Mouse (Mus musculus): ENCODE measurements around the gene Ust. TPM values are rescaled to one million over a fixed set of nuclear protein-coding genes. Genes with fewer than 3 reads are reported as not detected.

The Ust gene
- polyA plus RNA-seq, 1 experiment from 2014 or later: 3.4 TPM

- Histone ChIP-seq H3K27ac (ENCODE audit: low read length) (no peak overlapping the region), H3K4me1 (ENCODE audit: control insufficient read depth, insufficient read depth, low read length) (no peaks in the 10 kb centered on the region), H3K36me3 (ENCODE audit: control insufficient read depth, insufficient read depth, low read length) (no peaks in the 10 kb centered on the region), H3K4me2 (ENCODE audit: low read depth, low read length) (0 out of 2 replicates have a peak overlapping the region, but pooled peaks have one; percentile 8), H3K27me3 (ENCODE audit: control insufficient read depth, insufficient read depth, low read length) (no peaks in the 10 kb centered on the region), H3K4me3 (replicated peaks; ENCODE audit: low read length) (no peak overlapping the region), H3K9me3 (replicated peaks; ENCODE audit: control insufficient read depth, low read length) (0 out of 2 replicates have a peak, but pooled peaks cover 4% of the 10 kb centered on the region), H3K9ac (ENCODE audit: low read length) (no peak overlapping the region)
- no peak for ATAC-seq (ENCODE audit: insufficient read depth, low FRiP score)
- 47% methylated on average over 8 of the region's 8 CpGs for WGBS
Measured at GRCm38 (mm10) chr10:8511760-8512159, 6.9 kb downstream of the Ust start.

GRCm38 (mm10) chr10:8506247-8506573 lies 12.4 kb downstream of the Ust start:
- H3K27ac ChIP-seq (ENCODE audit: low read length): no peak overlapping the region
- no peak for ATAC-seq (ENCODE audit: insufficient read depth, low FRiP score)
- H3K27me3 ChIP-seq (ENCODE audit: control insufficient read depth, insufficient read depth, low read length): no peaks in the 10 kb centered on the region
- H3K9me3 ChIP-seq (replicated peaks; ENCODE audit: control insufficient read depth, low read length): no peaks in the 10 kb centered on the region
- H3K4me1 ChIP-seq (ENCODE audit: control insufficient read depth, insufficient read depth, low read length): peaks cover 3% of the 10 kb centered on the region; the same call in 1 of the 2 replicates
- H3K36me3 ChIP-seq (ENCODE audit: control insufficient read depth, insufficient read depth, low read length): 0 out of 2 replicates have a peak, but pooled peaks cover 1% of the 10 kb centered on the region
- no peak overlapping the region for H3K9ac ChIP-seq (ENCODE audit: low read length)
- peak overlapping the region; percentile 6; the same call in 1 of the 2 replicates for H3K4me2 ChIP-seq (ENCODE audit: low read depth, low read length)
- WGBS: 51% methylated on average over 3 of the region's 3 CpGs
- no peak overlapping the region for H3K4me3 ChIP-seq (replicated peaks; ENCODE audit: low read length)

- peaks cover 3% of the 10 kb centered on the region; the same call in 1 of the 2 replicates for H3K4me1 ChIP-seq (ENCODE audit: control insufficient read depth, insufficient read depth, low read length)
- H3K4me2 ChIP-seq (ENCODE audit: low read depth, low read length): peak overlapping the region; percentile 6; the same call in 1 of the 2 replicates
- H3K27me3 ChIP-seq (ENCODE audit: control insufficient read depth, insufficient read depth, low read length): no peaks in the 10 kb centered on the region
- no peak overlapping the region for H3K4me3 ChIP-seq (replicated peaks; ENCODE audit: low read length)
- H3K9ac ChIP-seq (ENCODE audit: low read length): no peak overlapping the region
- 0 out of 2 replicates have a peak, but pooled peaks cover 3% of the 10 kb centered on the region for H3K36me3 ChIP-seq (ENCODE audit: control insufficient read depth, insufficient read depth, low read length)
- 36% methylated on average over 13 of the region's 13 CpGs for WGBS
- no peak for ATAC-seq (ENCODE audit: insufficient read depth, low FRiP score)
- no peak overlapping the region for H3K27ac ChIP-seq (ENCODE audit: low read length)
- no peaks in the 10 kb centered on the region for H3K9me3 ChIP-seq (replicated peaks; ENCODE audit: control insufficient read depth, low read length)
Measured at GRCm38 (mm10) chr10:8505346-8506246, 13.0 kb downstream of the Ust start.

GRCm38 (mm10) chr10:8504832-8505231 lies 13.8 kb downstream of the Ust start:
- no peaks in the 10 kb centered on the region for H3K9me3 ChIP-seq (replicated peaks; ENCODE audit: control insufficient read depth, low read length)
- no peak overlapping the region for H3K4me2 ChIP-seq (ENCODE audit: low read depth, low read length)
- ATAC-seq (ENCODE audit: insufficient read depth, low FRiP score): no peak
- H3K27ac ChIP-seq (ENCODE audit: low read length): no peak overlapping the region
- no peak overlapping the region for H3K4me3 ChIP-seq (replicated peaks; ENCODE audit: low read length)
- H3K4me1 ChIP-seq (ENCODE audit: control insufficient read depth, insufficient read depth, low read length): peaks cover 3% of the 10 kb centered on the region; the same call in 1 of the 2 replicates
- H3K36me3 ChIP-seq (ENCODE audit: control insufficient read depth, insufficient read depth, low read length): 0 out of 2 replicates have a peak, but pooled peaks cover 3% of the 10 kb centered on the region
- no peaks in the 10 kb centered on the region for H3K27me3 ChIP-seq (ENCODE audit: control insufficient read depth, insufficient read depth, low read length)
- 74% methylated on average over 4 of the region's 4 CpGs for WGBS
- H3K9ac ChIP-seq (ENCODE audit: low read length): no peak overlapping the region

GRCm38 (mm10) chr10:8498951-8499891 lies 19.4 kb downstream of the Ust start:
- ATAC-seq (ENCODE audit: insufficient read depth, low FRiP score): no peak
- H3K4me2 ChIP-seq (ENCODE audit: low read depth, low read length): no peak overlapping the region
- peaks cover 11% of the 10 kb centered on the region for H3K4me1 ChIP-seq (ENCODE audit: control insufficient read depth, insufficient read depth, low read length)
- no peaks in the 10 kb centered on the region for H3K9me3 ChIP-seq (replicated peaks; ENCODE audit: control insufficient read depth, low read length)
- H3K4me3 ChIP-seq (replicated peaks; ENCODE audit: low read length): no peak overlapping the region
- 0 out of 2 replicates have a peak, but pooled peaks cover 3% of the 10 kb centered on the region for H3K36me3 ChIP-seq (ENCODE audit: control insufficient read depth, insufficient read depth, low read length)
- WGBS: 67% methylated on average over 13 of the region's 13 CpGs
- no peak overlapping the region for H3K27ac ChIP-seq (ENCODE audit: low read length)
- no peaks in the 10 kb centered on the region for H3K27me3 ChIP-seq (ENCODE audit: control insufficient read depth, insufficient read depth, low read length)
- H3K9ac ChIP-seq (ENCODE audit: low read length): no peak overlapping the region

GRCm38 (mm10) chr10:8495543-8496141 lies 23.0 kb downstream of the Ust start:
- H3K4me3 ChIP-seq (replicated peaks; ENCODE audit: low read length): no peak overlapping the region
- WGBS: 34% methylated on average over 5 of the region's 5 CpGs
- H3K27me3 ChIP-seq (ENCODE audit: control insufficient read depth, insufficient read depth, low read length): no peaks in the 10 kb centered on the region
- peak overlapping the region; percentile 66 for H3K27ac ChIP-seq (ENCODE audit: low read length)
- no peaks in the 10 kb centered on the region for H3K9me3 ChIP-seq (replicated peaks; ENCODE audit: control insufficient read depth, low read length)
- H3K9ac ChIP-seq (ENCODE audit: low read length): no peak overlapping the region
- peaks cover 11% of the 10 kb centered on the region for H3K4me1 ChIP-seq (ENCODE audit: control insufficient read depth, insufficient read depth, low read length)
- ATAC-seq (ENCODE audit: insufficient read depth, low FRiP score): no peak
- H3K36me3 ChIP-seq (ENCODE audit: control insufficient read depth, insufficient read depth, low read length): no peaks in the 10 kb centered on the region
- no peak overlapping the region for H3K4me2 ChIP-seq (ENCODE audit: low read depth, low read length)

GRCm38 (mm10) chr10:8491909-8492591 lies 26.6 kb downstream of the Ust start:
- Histone ChIP-seq H3K9ac (ENCODE audit: low read length) (no peak overlapping the region), H3K4me2 (ENCODE audit: low read depth, low read length) (no peak overlapping the region), H3K27me3 (ENCODE audit: control insufficient read depth, insufficient read depth, low read length) (no peaks in the 10 kb centered on the region), H3K36me3 (ENCODE audit: control insufficient read depth, insufficient read depth, low read length) (no peaks in the 10 kb centered on the region), H3K4me3 (replicated peaks; ENCODE audit: low read length) (no peak overlapping the region), H3K27ac (ENCODE audit: low read length) (peak overlapping the region; percentile 21), H3K4me1 (ENCODE audit: control insufficient read depth, insufficient read depth, low read length) (peaks cover 11% of the 10 kb centered on the region), H3K9me3 (replicated peaks; ENCODE audit: control insufficient read depth, low read length) (no peaks in the 10 kb centered on the region)
- ATAC-seq (ENCODE audit: insufficient read depth, low FRiP score): peak; percentile 78
- WGBS: 77% methylated on average over 1 of the region's 1 CpGs

GRCm38 (mm10) chr10:8487388-8487787 lies 31.2 kb downstream of the Ust start:
- Histone ChIP-seq H3K36me3 (ENCODE audit: control insufficient read depth, insufficient read depth, low read length) (no peaks in the 10 kb centered on the region), H3K9me3 (replicated peaks; ENCODE audit: control insufficient read depth, low read length) (no peaks in the 10 kb centered on the region), H3K4me1 (ENCODE audit: control insufficient read depth, insufficient read depth, low read length) (no peaks in the 10 kb centered on the region; the same call in 1 of the 2 replicates), H3K27ac (ENCODE audit: low read length) (no peak overlapping the region), H3K4me2 (ENCODE audit: low read depth, low read length) (no peak overlapping the region), H3K27me3 (ENCODE audit: control insufficient read depth, insufficient read depth, low read length) (no peaks in the 10 kb centered on the region), H3K4me3 (replicated peaks; ENCODE audit: low read length) (no peak overlapping the region), H3K9ac (ENCODE audit: low read length) (no peak overlapping the region)
- ATAC-seq (ENCODE audit: insufficient read depth, low FRiP score): no peak
- 69% methylated on average over 2 of the region's 2 CpGs for WGBS

Data from stomach, embryonic 16.5 days (tissue).